Mouse (Mus musculus) urinary bladder, adult 2 months (tissue): ENCODE results near the gene Ubap1. TPM values are rescaled to one million over a fixed set of nuclear protein-coding genes. Genes with fewer than 3 reads are reported as not detected.

Experiments
- DNase-seq: peaks from one replicate; pipeline ENCODE4 v3.0.0; 2022; ENCODE audit warnings: low spot score
- polyA plus RNA-seq: library from polyadenylated mRNA; depleted of rRNA; stranded (reverse); fragments of >200 nt; gene quantifications from 2 replicates; pipeline ENCODE4 v1.2.3, GENCODE M21; 2012; rRNA removed

Ubap1 gene
- polyA plus RNA-seq: 47.2 and 52.7 TPM in 2 replicates

DNA sequence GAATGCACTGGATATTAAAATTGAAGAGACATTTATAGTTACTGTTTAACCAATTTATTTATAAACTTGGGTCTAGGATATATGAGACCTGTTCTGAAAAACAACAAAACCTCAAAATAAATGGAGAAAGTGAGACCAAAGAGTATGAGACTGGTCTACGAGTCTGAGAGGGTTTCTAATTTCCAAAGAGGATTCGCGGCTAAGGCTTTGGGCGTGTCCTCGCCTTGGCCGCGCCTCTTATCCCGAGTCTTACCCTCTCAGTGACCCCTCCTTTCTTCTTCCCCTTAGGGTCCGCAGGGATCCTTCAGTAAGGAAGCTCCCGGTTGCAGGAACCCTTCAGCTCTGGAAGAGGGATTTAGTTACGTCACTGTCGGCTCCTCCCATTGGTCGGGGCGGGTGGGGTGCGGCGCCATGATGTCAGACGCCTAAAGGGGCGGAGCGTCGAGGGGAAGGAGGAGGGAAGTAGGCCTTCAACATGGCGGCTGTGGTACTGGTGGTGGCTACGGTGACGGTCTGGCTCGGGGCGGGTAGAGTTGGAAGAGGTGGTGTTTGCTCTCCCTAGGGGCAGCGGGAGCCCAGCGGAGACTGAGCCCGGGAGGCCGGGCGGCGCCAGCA lies at the start of gene Ubap1:
Gene Ubap1 (plus strand): TSS at position 413 of the 615 bp plus-strand sequence.
- DNase-seq: peak; percentile 76

DNA sequence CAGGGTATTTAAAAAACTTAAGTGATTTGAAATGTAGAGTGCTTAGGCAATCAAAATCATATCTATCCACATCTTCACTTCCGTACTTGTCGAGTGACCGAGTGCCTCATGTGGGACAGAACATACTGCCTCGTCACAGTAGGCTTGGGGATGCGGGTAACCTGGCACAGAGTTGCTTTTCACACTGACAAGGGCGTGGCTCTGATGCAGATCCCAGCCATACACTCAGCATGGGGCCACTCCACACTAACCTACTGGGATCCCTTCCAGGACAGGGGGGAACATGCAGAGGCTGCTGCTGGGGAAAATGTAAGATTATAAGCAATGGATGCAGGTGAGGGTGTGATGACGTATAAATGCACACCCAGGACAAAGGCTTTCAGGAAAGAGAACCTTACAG lies 45.1 kb upstream of the Ubap1 start:
- no peak for DNase-seq

DNA sequence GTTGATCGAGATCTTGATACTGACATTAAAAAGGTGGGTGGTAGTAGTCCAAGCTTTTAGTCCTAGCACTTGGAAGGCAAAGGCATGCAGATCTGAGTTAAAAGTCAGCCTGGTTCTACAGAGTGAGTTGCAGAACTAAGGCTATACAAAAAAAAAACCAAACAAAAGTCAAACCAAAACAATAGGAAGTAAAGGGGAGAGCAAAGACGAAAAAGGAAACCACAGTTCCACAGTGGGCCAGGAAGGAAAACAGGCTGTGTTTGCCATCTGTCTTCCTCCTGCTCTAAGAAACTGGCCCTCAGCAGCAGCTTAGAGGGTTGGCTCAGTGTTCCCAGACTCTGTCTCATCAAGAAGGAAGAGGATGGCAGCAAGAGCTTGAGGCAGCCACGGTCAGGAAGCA lies 44.5 kb upstream of the Ubap1 start:
- DNase-seq: no peak

DNA sequence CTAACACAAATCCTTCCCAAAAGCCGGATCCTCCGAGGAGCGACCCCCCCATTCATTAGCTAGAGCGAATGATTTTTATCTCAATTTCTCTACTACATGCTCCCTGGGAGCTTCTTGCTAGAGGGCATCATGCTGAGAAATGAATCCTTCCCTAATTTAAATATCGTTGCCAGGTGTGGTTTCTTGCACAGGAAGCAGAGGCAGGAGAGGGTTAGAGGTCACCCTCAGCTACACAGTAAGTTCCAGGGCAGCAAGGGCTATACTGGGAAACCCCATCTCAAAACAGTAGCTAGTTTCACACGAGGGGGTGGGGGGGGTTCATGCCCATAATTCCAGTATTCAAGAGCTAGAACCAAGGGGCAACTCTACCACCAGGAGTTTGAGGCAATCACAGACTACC lies 41.4 kb upstream of the Ubap1 start:
- no peak for DNase-seq

DNA sequence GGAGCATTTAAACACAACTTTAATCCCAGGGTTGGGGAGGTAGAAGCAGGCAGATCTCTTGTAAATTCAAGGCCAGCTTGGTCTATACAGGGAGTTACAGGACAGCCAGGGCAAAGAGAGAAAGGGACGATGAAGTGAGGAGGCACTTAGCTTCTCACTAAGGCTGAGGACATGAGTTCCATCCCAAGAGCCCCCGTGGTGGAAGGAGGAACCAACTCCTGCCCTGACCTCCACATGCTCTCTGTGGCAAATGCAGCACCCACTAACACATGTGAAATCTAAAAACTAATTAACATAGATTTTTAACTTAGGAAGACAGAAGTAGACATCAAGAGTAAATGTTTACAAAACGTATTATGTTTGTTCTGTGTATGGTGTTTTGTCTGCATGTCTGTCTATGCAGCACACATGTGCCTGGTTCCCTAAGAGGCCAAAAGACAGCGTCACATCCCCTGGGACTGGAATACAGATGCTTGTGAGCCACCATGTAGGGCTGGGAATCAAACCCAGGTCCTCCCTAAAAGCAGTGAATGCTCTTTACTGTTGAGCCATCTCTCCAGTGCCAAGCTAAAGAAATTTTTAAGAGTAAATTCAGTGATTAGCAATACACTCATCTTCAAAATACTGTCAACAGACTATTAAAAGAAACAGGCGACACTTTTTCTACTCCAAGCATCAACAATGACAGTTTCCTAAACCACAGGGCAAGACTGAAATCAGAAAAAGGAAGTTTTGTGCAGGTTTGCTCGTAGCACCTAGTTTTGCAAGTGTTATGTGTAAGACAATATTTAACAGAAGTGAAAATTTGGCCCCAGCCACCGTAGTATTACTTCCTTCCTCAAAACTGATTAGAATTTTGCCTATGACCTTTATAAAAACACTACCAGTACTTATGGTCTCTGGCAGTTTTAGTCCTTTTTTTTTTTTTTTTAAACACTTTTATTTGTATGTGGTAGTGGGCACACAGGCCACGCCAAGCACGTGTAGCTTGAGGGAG lies 37.9 kb upstream of the Ubap1 start:
- DNase-seq: no peak

DNA sequence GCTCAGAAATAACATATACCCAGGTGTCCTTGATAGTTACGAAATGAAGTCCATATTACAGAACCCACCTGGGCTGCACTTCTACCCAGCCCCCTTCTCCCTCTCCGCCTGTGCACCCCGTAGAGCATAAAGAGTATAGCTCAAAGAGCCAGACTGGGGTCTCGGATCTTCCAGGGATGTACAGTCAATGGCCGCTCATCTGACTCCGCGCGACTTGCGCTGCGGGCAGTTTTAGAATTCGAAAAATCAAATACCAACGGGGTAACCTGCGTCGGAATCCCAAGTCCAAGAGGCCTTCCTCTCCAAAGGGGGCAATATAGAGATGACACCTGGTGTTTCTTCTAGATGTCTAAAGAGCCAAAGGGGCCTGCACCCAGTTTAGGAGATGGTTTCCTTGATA lies 35.1 kb upstream of the Ubap1 start:
- no peak for DNase-seq

DNA sequence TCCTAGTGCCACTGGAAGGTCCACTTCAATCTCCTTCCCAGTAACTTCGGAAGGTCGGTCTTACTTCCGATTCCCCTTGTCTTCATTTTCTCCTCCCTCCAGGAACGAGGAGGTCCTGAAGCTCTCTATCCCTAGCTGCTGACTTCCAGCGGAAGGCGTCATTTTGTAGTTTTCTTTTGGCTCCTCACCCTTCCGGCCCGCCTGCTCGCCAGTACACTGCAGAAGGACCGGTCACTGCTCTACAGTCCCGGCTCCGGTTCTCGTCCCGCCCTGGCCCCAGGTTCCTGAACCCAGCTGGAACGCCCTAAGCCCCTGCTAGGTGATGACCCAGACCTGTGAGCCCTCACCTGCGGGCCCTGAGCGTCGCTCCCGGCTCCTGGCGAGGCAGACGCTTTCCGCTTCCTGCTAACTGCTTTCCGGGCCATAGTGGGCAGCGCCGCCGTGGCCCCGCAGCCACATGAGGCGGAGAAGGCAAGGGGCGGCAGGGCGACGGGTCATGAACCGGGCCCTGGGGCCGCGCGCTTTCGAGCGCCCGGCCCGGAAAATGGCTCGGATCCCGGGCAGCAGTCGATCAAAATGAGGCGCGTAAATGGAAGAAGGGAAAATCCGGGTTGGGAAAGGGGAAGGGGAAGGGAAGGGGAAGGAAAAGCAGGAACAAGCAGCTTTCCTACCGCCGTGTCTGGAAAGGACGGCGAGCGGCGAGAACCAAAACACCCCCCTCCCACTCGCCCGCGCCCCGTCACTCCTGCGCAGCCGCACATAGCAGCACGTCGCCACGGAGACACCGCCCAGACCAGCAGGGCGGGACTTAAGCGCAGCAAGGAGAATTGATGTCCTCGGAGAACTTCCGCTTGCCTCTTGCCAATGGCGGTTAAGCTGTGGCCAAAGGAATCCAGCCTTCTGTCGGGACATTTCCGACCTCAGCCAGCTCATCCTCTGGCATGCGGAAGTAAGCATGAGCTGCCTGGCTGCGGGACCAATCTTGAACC lies 34.4 kb upstream of the Ubap1 start, which contains the start of gene Dcaf12:
Gene Dcaf12 (minus strand): TSS at position 749 of the 989 bp plus-strand sequence.
- peak; percentile 86 for DNase-seq

DNA sequence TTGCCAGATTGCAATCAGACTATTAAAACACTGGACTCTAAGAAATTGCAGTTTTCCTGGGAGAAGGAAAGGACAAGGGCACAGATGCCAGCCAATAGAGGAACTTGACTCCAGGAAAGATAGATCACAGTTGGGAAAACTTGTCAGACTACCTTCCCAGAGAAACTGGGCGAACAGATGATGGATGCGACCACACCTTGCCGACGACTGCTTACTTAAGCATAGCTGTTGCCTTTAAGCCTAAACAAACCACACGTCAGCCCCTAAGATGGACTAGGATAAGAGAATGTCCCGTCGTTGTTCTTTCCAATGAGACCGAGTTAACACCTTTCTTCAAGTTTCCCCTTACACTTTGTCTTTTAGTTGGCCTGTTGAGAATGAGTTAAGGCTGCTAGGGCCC lies 33.6 kb upstream of the Ubap1 start:
- no peak for DNase-seq

DNA sequence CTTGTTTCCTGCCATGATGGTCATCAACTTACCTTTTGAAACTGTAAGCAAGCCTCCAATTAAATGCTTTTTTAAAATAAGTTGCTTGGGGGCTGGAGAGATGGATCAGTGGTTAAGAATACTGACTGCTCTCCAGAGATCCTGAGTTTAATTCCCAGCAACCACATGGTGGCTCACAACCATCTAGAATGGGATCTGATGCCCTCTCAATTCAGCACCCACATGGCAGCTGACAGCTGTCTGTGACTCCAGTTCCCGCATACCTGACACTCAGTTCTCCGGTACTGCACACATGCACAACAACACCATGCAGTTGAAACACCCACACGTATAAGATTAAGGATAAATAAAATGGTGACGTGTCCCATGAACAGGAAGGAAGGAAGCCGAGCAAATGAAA lies 30.5 kb upstream of the Ubap1 start:
- DNase-seq: no peak

DNA sequence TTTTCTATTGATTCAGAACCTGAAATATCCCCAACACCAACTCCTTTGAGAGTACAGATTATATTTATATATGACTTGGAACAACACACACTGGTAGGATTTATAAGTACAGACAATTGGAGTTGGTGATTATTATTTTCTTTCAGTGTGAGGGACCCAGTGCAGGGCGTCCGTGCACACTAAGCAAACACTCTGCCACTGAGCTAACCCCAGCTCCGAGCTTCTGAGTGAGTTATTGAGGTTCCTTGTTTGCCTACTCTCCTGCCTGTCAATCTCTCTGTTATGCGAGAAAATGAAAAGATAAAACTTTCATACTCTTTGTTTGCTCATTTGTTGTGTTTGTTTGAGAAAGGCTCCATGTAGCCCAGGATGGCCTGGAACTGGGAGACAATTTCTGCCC lies 27.8 kb upstream of the Ubap1 start:
- no peak for DNase-seq

DNA sequence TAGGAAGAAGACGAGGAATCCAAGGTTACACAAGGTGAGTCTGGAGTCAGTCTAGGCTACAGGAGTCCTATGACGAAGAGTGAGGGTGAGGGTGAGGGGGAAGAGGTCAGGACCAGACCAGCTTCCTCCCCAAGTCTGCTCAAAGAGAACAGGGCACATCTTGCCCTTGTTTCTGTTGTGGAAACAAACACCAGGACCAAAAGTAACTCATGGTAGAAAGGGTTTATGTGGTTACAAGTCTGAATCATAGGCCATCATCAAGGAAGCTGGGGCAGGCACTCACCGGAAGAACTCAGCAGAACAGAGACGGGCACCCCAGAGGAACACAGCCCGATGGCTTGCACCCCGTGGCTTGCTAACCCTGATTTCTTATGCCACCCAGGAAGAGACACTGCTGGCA lies 21.9 kb upstream of the Ubap1 start:
- no peak for DNase-seq

DNA sequence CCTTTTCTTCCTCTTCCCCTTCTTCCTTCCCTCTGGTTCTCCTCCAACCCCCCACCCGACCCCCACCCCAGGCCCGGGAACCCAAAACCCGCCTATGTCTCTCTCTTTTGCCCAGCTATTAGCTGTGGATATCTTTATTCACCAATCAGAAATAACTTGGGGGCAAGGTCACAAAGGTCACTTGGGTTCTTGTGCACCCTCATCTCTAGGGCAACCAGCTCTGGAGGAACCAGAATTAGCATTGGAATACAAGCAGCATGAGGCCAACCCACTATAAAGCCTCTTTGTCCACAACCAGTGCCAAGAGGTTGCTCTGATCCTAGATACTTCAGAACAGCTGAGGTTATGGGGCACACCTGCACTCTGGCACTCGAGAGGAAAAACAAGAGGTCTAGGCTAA lies 19.3 kb upstream of the Ubap1 start:
- DNase-seq: no peak

DNA sequence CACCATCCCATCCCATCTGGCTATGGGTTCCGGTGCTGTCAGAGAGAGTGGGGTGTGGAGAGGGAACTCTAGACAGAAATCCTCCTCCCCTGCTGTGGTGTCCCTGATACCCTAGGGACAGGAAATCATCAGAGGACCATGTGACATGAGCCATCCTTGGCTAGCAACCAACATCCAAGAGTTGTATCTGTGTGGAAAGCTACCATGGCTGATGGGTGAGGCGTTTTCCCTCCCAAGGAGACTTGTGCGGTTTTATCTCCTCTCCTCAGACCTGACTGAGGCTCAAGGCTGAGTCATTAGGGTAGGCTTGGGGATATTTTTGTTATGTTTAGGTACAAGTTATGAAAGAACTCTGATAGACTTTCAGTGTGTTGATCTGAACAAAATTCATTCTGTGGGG lies 17.7 kb upstream of the Ubap1 start:
- DNase-seq: no peak

DNA sequence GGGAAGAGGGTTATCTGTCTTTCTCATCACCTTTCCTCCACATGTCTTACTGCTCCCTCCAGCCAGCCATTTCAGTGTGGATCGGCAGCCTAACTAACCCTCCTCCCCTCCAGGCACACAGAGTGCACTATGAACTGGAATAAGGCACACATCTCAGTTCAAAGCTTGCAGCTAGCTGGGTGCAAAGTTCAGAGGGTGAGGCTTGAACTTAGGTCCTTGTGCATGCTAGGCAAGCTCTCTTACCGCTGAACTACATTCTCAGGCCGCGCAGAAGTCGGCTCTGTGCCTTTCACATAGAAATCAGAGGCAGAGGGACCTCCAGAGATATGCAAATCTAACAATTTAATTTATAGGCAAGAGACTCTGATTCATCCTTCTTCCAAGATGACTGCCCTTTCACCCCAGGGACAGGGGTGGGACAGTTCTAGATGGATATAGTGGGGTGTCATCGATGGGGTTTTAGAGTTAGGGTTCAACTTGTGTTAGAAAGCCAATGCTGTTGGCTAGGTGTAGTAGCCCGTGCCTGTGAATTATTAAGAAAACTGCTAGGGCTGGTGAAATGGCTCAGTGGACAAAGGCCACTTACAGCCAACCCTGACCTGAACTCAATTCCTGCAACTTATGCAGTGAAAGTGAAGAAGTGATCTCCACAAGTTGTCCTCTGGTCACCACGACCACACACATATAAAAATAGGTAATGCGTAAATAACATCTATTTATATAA lies 16.9 kb upstream of the Ubap1 start:
- no peak for DNase-seq

DNA sequence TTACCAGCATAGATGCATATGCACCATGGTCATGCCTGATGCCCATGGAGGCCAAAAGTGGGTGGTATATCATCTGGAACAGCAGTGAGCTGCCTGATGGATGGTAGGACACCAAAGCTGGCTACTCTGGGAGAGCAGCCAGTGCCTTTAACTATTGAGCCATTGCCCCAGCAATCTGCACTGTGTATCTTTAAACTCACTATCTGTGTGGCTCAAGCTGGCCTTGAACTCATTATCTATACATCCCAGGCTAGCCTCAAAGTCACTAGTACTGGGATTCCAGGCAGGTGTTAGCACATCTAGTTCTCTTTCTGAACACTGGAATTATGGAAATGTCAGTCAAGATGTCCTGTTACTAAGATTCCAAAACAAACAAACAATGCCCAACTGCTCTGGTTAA lies 12.2 kb upstream of the Ubap1 start:
- DNase-seq: no peak

DNA sequence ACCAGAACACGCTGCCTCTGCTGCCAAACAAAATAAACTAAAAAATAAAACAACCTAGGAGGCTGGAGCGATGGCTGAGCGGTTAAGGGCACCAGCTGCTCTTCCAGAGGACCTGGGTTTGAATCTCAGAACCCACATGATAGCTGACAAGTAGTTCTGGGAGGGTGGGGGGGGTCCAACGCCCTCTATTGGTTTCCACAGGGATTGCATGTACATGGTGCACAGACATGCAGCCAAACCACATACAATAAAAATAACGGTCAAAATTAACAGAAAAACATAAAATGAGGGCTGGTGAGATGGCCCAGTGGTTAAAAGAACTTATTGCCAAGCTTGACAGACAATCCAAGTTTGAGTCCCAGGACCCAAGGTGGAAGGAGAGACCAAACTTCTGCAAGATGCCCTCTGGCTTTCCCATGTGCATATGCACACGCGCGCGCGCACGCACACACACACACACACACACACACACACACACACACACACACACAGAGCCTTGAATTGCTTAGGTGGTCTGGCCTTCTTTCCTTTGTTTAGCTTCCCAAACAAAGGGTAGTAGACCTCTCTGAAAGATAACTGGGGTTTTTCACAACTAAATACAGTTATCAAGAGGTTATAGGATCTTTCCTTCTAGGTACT lies 7.8 kb upstream of the Ubap1 start:
- no peak for DNase-seq

DNA sequence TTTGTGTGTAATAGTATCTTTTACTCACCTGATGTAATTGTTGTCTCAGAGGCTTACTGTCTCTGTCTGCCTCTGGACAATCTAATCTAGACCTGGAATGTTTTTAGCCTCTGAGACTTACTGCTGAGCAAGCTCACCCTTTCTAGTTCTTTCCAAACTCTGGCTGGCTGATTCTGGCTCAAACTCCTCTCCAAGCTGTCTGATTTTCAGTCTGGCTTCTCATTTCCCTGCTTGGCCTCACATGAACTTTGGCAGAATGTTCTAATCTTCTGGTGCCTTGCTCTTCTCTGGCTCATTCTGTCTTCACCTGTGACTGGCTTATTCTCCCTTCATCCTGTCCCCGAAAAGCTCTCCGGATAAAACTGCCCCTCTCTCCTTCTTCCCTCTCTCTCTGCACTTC lies 2.8 kb upstream of the Ubap1 start:
- DNase-seq: no peak

DNA sequence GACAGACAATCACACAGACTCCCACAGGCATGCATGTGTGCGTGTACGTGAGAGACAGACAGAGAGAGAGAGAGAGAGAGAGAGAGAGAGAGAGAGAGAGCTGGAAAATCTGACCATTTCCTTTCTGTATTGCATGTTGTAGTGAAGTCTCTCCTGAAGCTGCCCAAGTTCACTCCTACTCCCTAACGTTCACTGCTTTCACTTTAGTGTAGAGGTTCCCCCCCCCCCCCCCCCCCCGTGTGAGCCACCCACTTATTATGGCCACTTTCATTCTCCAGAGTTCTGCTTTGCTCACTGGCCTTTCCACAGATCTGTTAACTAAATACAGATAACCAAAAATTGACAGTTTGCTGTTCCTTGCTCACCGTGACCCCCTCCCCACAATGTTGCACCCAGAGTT lies 957 bp upstream of the Ubap1 start:
- no peak for DNase-seq

DNA sequence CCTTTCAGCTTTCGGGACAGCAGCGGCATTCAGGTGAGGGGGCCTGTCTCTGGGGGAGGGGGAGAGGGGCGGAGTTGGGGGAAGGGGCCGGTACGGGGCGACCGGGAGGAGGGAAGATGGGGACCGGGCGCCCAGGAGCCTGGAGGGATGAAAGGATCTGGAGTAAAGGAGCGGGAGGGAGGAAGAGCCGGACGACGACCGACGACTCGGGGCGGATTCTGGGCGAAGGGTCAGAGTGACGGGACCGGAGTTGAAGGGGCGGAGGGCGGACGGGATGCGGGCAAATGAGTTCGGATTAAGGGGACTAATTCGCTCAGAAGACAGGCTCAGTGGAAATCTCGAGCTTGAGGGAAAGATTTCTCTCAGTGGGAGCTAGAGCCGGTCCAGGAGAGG lies 399 bp downstream of the Ubap1 start:
- DNase-seq: no peak

DNA sequence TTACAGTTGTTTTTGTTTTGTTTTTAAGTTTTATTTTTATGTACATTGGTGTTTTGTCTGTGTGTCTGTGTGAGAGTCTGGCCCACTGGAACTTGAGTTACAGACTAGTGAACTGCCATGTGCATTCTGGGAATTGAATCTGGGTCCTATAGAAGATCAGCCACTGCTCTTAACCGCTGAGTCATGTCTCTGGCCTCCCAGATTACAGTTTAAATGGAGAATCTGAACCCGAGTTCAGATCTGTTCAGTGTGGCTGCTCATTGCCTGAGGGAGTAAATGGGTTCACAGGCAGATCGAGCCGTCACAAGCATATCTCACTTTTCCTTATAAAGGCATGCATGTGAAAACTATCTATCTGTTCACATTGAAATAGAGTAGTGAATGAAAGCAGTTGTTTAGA lies 4.0 kb downstream of the Ubap1 start:
- no peak for DNase-seq

DNA sequence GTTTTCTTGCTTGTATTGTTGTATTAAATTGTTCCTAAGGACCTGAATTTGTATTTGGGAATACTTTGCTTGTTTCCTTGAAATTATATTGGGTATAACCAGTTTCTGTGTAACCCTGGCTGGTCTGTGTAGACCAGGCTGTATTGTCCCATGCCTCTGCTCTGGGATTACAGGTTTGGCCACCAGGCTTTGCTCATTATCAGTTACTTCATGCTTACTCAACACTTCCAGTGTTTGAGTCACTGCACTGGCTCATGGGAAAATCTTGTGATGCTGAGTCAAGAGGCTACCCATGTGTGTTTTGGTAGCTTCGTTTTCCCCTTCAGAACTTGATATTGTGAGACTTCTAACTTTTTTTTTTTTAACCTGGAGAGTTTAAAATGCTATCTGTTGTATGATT lies 4.5 kb downstream of the Ubap1 start:
- DNase-seq: no peak
